Mouse (Mus musculus): ENCODE measurements around the gene Sh3rf1.
A peak's percentile ranks its signal among the peaks of the same experiment; 100 is the strongest.

Gene Sh3rf1

DNA sequence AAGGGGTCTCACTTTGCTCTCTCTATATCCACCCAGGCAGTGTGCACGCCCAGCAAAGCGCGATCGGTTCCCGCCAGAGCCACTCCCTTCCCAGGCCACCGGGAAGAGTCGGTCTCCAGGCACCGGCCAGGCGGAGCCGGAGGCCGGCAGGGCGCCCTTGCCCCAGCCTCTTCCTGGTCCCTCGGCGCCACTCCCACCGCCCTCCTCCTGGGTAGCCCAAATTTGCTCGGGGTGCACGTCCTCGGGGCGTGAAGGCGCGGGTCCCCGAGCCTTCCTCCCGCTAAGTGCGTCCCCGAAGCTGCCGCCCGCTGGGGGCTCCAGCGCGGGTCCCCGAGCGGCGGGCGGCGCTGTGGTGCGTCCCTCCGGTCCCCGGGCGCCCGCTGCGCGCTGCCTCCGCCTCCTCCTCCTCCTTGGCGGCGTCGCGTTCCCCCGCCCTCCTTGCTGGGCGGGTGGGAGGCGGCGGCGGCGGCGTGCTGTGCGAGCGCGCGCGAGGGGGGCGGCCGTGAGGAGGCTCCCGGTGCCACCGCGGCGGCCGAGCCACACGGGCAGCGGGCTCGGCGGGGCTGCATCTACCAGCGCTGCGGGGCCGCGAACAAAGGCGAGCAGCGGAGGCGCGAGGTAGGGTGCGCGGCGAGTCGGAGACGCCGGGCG is at the start of gene Sh3rf1:
Gene Sh3rf1 (plus strand): TSS at position 144 of the 651 bp plus-strand sequence.
- DNase-seq (ENCODE audit: low read depth, low spot score) = peak; percentile 34

DNA sequence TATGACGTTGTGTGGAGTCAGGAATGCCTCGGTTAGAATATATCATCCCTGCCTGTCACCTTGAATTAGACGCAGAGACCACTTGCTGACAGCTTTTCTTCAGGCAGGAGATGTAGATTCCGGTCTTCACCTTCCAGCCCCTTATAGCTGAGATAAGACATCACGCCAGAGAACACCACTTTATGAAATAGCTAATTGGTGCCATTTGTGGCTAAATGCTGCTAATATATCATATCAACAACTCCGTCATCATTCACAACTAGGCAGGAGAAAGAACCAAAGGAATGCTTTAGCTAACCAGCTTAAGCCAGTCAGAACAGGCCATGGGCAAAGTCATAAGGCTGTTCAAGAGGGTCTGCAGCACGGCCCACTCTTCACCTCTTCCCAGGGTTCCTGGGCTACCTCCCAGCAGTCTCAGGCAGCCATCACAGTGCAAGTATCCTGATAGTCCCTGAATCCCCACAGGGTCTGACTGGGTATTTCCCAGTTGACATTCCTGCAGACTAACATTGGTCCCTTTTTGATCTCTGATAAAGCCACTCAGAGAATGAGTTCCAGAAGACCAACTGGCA is 49.7 kb upstream of the Sh3rf1 start:
- no peak for DNase-seq (ENCODE audit: low read depth, low spot score)

DNA sequence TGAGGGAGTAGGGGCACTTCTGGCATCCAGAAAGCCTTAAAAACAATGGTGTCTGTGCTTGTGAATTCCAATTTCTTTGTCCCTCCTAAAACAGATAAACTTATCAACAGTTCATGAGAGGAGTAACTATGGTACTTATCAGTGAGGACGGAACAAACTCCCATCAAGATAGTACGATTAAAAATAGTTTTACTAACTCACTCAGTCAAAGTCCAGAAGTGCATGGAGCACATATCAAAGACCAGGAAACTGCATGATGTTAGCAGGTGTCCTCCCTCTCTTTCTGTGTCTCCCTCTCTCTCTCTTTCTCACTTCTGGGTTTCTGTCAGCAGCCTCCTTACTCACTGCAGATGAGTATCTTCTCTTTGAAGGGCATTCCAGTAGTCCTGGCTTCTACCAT is 47.8 kb upstream of the Sh3rf1 start:
- DNase-seq (ENCODE audit: low read depth, low spot score) = no peak

DNA sequence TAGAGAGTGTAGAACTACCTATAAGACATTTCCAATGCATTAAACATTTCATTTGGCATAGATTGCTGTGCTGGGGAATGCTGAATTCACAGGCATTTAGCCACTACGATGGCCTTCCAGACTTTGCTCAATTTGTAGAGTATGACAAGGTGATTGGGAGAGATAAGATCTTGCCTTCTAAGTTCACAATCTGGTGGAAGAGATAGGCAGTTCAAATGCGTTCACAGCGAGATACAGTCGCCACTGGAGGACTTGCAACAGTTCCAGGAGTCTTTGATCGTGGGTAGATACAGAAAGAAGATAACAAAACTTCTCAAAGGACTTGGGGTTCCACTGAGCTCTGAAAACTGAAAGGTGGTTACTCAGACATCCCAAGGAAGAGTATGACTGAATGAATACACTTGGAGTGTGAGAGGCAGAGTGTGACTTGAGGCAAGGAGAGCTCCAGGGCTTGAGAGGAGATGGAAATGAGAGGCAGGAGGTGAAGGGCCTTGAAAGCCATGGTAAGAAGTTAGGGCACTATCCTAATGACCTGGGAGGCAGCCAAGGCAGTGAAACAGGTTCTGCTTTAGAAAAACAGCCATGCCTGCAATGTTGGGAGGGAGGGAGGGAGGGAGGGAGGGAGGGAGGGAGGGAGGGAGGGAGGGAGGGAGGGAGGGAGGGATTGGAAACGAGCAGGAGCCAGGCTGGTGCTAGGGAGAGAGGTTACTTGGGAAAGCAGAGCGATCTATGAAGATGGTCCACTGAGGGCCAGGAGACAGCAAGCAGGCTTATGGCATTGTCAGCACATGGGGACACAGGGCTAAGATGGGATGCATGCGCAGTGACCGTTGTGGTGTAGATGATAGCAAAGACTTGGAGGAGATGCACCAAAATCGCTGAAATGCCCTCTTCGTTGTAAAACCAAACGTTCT is 45.7 kb upstream of the Sh3rf1 start:
- DNase-seq (ENCODE audit: low read depth, low spot score) = no peak

DNA sequence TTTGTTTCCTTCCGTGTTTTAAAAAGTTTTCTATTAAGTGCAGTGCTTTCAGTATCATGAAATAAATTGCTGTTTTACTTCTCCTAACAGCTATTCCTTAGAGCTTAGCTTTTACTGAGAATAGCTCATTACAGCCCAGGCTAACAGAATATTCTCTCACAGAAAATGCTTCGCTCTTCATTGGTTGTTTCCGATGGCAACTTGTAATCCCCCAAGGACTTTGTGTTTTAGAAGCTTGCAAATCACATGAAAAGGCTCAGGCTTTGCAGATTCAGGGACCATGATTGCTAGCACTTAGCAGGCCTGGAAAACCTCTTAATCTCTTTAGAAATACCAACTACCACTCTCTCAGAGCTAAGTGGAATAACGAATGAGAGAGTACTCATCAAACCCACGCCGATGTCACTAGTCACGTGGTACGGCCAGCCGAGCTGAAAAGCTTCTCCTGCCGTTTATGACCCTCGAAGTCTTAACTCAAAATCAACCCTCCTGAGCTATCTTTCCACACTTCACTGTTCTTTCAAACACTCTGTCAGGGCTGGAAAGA is 45.0 kb upstream of the Sh3rf1 start:
- DNase-seq (ENCODE audit: low read depth, low spot score) = no peak

DNA sequence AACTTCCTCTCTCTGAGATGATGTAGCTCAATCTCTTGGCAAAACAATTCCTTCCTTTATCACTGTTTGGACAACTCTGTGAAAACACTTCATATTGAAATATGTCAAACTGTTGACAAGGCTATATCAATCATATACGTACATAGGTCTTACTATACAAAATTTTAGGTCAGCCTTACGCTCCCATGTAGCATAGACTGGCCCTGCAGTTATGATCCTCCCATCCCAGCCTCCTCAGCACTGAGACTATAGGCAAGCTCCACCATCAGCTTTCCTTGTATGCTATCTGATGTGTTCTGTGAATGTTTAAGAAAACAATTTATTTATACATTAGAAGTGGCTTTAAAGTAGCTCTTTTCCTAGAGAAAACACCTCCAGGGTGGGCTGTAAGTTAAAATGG is 42.1 kb upstream of the Sh3rf1 start:
- no peak for DNase-seq (ENCODE audit: low read depth, low spot score)

DNA sequence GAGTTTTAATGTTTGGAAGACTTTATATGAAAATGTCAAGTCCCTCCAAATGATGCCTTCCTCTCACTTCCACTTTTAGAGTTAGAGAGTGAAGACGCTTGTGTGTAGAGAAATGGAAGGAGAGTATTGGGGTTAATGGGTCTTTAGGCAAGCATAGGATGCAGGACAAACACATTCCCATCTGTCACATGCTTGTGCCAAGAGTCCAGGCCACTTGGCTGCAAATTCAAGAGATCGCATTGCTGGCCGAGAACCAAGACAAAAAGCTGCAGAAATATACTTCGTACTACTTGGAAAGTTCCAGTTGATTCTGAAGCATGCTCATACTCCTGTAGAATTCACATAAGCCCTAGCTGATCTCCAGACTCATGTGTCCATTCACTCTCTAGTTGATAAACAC is 41.7 kb upstream of the Sh3rf1 start:
- DNase-seq (ENCODE audit: low read depth, low spot score) = no peak

DNA sequence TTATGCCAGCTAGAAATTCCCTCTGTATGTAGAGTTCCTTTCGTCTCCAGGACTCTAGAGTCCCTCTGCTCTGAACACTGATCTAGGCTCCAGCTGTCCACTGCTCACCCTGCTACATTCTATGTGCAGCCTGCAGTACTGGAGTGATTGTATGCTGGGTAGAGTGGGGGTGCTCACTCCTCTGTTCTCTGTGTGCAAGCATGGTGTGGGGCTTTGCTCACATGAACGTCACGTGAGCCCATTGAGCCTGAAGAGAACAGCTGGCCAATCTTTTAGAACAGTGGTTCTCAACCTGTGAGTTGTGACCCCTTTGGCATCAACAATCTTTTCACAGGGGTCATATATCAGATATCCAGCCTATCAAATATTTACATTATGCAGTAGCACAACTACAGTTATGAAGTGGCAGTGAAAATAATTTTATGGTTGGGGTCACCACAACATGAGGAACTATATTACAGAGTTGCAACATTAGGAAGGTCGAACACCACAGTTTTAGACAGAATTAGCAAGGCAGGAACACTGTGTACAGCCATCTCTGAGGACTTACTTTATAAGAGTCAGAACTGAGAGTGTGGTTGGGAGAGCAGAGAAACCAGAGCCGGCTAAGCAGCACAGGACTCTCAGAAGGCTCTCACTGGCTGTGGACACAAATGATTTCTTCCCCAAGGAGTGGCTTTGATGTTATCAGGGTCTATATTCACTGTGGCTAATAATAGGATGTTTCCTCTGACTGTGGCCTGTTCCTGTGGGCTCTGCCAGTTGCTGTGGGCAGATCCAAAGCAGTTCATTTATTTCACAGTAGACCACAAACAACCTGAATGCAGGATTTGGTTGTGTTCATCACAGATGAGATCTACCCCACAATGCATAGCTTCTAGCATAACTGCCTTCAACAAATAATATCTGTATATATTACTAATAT is 38.1 kb upstream of the Sh3rf1 start:
- DNase-seq (ENCODE audit: low read depth, low spot score) = no peak

DNA sequence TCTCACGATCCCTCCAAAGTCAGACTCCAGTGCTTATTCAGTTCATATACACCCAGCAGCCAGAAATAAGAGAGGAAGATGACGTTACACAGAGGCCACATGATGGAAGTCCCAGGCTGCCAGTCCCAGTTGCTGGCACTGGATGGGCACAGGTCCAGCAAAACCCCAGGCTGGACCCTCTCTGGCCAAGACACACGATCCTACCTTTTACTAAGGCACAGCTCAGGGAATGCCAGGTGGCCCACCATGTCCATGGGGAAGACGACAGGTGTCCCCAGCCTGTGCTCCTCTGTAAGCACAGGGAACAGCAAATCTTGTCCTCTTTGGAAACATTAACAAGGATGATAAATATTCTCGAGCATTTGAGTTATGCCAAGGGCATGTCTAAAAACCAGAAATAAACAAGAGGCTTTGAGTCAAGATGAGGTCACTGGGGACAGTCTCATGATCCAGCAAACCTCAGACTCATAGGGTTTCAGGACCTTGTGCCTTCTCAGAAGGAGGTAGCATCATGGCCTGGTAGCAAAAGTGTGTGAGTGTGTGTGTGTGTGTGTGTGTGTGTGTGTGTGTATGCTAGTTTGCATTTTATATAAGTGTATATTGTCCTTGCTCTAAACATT is 29.3 kb upstream of the Sh3rf1 start:
- DNase-seq (ENCODE audit: low read depth, low spot score) = no peak

DNA sequence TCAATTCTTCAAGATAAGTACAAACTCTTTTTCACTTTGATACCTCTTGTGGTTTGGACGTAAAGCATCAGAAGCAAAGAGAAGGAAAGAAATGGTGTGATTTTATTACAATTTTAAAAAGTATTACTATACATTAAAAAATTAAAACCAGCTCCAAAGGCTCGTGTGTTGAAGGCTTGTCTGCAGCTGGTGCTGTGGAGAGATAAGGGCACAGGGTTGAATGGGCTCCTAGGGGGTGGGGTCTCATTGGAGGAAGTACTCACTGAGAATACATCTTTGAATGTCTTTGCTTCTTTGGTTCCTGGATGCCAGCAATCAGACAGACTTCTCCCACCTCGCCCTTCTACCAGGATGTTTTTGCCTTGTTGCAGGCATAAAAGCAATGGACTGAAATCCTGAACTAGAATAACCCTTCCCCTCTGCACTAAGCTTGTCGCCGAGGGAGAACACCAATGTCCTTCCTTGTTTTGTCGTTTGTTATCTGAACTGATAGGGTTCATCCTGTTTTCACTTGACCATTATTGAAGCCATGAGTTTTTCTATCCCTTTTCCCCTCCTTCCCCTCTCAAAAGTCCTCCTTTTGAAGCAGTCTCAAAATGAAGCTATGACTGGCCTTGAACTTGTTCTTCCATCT is 23.3 kb upstream of the Sh3rf1 start:
- no peak for DNase-seq (ENCODE audit: low read depth, low spot score)

DNA sequence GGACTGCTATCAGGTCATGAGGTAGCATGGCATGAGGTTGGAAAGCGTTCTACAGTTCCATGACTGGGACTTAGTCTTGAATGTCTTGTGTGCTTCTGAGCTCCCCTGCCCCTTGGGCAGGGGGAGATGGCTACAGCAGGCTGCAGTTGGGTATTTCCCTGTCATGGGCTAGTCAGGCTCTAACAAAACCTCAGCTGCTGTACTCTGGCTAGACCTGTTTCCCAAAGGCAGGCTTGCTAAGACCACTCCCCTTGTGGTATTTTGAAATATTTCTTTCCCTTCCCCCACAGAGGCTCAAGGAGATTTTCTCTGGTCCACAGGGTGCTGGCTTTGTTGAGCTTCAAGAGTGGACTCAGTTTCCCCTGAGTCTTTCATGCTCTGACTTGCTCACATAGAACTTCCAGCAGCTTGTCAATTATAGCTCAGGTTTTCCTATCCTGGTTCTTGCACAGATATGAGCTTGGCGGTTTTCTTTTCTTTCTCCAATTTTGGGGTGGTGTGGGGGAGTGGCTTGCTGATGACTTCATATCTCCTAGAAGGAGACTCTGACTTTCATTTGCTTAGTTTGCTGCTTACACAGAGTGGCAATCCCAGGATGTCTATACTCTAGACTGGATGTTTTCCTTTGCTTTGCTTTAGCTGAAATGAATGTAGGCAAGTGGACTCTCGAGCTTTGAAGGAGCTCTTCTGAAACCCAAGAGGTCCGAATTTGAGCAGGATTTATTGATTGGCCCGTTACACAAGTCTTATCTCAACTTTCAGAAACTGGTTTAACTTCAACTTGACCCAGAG is 20.4 kb upstream of the Sh3rf1 start:
- DNase-seq (ENCODE audit: low read depth, low spot score) = no peak

DNA sequence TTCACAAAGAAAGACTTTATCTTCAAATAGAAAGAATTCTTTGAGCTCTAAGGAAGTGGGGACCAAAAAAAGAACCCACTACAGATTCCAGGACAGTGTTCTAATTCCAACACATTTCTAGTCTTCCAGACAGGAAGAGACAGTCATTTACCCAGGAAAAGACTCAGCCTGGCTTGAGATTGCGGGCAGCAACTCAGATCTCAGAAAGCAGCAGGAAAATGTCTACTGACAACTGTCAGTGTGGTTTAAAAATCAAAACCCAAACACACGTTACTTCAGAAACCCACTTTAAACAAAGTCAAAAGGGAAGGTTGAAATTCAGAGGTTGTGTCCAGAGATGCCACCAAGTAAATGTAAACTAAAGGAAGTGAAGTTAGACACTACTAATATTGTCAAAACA is 16.8 kb upstream of the Sh3rf1 start:
- no peak for DNase-seq (ENCODE audit: low read depth, low spot score)

DNA sequence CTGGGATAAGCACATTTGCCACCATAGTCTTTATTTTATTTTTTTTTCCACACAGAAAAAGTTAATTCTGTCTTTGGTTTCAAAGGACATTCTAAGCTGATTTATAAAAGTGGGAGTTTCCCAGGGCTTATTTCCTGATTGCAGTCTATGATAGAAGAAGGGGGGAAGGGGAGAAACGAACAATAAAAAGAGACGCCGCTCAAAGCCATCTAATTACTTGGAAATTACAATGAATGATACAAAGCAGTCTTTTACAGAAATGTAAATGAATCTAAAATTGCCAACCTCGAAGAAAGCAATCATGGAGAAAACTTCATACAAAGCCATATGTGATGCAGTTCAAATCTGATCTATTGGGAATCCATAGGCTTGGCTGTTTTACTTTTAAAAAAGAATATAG is 16.0 kb upstream of the Sh3rf1 start:
- no peak for DNase-seq (ENCODE audit: low read depth, low spot score)

DNA sequence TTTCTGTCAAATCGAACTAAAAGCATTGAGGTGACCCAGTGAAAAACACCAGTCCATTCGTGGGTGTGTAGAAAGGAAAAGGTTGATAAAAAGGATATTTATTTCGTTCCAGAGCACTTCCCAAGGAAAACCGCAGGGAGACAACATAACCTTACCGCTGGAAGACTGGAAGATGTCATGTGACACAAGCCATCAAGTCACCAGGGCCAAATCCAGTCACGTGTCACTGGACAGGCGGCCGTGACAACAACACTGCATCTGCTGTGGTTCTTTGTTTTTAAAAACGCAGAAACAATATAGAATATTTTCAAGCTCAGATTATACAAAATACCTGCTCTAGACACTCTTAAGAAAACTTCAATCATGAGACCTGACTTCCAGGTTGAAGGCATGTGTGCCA is 15.0 kb upstream of the Sh3rf1 start:
- no peak for DNase-seq (ENCODE audit: low read depth, low spot score)

DNA sequence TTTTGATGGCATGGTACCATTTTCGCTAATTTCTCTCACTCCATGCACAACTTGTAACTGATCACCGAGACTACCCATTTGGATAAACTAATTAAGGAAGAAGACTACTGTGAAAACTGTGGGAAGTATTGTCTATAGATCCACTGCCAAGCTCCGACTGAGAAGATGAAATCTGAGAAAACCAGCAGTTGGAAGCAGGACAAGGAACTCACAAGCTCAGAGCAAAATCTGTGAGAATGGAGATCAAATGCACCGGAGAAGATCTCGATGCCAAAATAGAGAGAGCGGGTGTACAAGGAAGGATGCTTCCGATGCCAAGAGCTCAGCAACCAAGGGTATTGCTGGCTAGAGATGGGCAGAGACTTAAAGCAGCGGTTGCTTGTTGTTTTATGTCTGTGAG is 12.8 kb upstream of the Sh3rf1 start:
- DNase-seq (ENCODE audit: low read depth, low spot score) = no peak

DNA sequence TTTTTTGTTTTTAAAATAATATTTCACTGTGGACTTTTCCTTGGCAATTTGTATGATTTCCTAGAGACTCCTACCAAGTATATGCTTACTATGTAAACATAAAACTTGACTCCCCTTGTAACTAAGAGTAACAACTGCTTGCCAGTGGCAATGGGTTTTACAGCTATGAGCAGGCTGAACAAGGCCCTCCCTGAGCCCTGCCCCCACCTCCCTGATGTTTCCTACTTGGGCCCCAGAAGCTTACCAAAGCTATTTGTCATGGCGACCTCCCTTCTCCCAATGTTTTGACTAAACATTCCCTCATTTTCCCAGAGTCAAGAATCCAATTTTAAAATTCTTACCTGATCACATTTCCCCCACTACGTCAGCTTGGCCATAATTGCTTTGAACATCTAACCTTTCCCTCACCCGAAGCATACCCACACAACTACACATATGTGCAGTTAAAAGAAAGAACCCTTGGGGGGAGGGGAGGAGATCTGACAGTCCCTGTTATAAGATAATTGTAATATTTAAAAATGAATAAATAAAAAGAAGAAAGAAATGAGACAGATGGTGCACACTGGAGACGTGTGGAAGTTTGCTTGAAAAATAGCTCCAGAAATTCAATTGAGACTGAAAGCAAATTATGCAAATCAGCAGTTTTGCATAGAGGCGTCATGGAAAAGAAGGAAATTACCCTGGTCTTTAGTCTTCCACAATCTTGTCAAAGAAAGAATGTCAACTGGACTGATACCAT is 8.4 kb upstream of the Sh3rf1 start:
- no peak for DNase-seq (ENCODE audit: low read depth, low spot score)

DNA sequence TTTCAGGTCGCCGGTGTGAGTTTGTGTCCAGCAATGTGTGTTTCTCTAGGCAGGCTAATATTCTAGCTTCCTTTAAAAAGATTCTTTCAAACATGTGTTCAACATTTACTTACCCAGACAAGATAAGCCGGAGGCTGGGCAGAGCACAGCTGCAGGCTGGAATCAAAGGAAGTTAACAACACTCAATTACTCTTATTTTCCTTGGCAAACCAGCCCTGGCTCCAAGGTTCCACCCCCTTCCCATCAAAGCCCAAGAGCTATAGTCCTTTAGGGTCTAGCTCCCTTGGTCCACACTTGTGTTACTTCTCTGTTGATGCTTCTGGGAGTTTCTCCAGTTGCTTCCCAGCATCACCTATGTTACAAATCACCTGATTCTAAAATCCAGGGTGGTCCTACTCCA is 6.7 kb upstream of the Sh3rf1 start:
- no peak for DNase-seq (ENCODE audit: low read depth, low spot score)

DNA sequence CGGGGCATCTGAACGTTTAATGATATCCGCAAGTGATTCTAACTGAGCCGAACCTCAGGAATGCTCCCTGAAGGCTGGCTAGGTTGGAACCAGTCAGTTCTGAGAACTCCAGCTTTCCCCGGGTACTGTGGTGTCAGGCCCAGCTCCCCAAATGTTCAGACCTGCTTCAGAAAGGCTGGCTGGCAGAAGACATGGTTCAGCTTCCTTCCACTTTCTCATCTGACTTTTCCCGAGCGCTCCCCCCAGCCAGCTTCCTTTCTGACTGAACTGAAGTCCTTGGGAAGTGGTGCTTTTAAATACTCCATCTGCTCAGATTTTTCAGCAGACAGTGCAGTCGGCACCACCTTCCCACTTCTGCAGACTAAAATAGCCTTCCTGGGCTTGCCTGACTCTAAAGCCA is 6.2 kb upstream of the Sh3rf1 start:
- DNase-seq (ENCODE audit: low read depth, low spot score) = no peak

DNA sequence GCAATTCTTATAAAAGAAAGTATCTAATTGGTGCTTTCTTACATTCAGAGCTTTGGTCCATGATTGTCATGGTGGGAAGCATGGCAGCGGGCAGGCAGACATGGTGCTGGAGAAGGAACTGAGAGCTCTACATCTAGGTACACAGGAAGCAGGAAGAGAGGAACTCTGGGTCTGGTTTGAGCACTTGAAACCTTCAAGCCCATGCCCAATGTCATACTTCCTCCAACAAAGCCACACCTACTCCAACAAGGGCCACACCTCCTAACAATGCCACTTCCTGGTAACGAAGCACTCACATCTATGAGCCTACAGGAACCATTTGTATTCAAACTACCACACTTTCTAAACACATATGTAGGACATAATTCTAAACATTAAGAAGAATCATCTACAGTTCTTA is 5.2 kb upstream of the Sh3rf1 start:
- DNase-seq (ENCODE audit: low read depth, low spot score) = no peak
